Mouse (Mus musculus): Measurements from ENCODE around the gene Znrf1.
"Not testable (repeated sequence)": the region's sequence is repeated elsewhere in the genome, so short reads cannot be mapped to it uniquely, and the experiment has no call there.

The Znrf1 gene

GRCm38 (mm10) chr8:111536031-111536977, at the start of gene Znrf1:
Znrf1 (plus strand) TSS chr8:111536097.
- in situ Hi-C loops (cut with MboI; ENCODE audit: unreplicated experiment in 2 of 2), result loop anchor here (10.0 kb wide), 1 partner anchor 58 kb away; no protein-coding TSS in a partner anchor

- in situ Hi-C loops (cut with MboI; ENCODE audit: unreplicated experiment in 2 of 2), result no loop called here
Observed at GRCm38 (mm10) chr8:111490034-111490591, 45.8 kb upstream of the Znrf1 start.

GRCm38 (mm10) chr8:111491191-111491590, 44.7 kb upstream of the Znrf1 start:
- in situ Hi-C loops (cut with MboI; ENCODE audit: unreplicated experiment in 2 of 2), result no loop called here

- in situ Hi-C loops (cut with MboI; ENCODE audit: unreplicated experiment in 2 of 2), result no loop called here
Observed at GRCm38 (mm10) chr8:111492508-111492907, 43.4 kb upstream of the Znrf1 start.

- in situ Hi-C loops (cut with MboI; ENCODE audit: unreplicated experiment in 2 of 2), result no loop called here
Observed at GRCm38 (mm10) chr8:111493176-111493575, 42.7 kb upstream of the Znrf1 start.

GRCm38 (mm10) chr8:111496326-111496725, 39.6 kb upstream of the Znrf1 start:
- in situ Hi-C loops (cut with MboI; ENCODE audit: unreplicated experiment in 2 of 2), result no loop called here

- in situ Hi-C loops (cut with MboI; ENCODE audit: unreplicated experiment in 2 of 2), result not testable (repeated sequence)
Observed at GRCm38 (mm10) chr8:111498249-111498648, 37.6 kb upstream of the Znrf1 start.

- in situ Hi-C loops (cut with MboI; ENCODE audit: unreplicated experiment in 2 of 2), result loop anchor here (25.0 kb wide), 3 partner anchors 335 to 510 kb away; partner anchors contain the start of genes Adat1 (in 1 of the 2), Gm6793 (in 1 of the 2), Kars (in 1 of the 2) and Terf2ip (in 1 of the 2)
Observed at GRCm38 (mm10) chr8:111501724-111502464, 34.0 kb upstream of the Znrf1 start.

GRCm38 (mm10) chr8:111508566-111508965, 27.3 kb upstream of the Znrf1 start:
- in situ Hi-C loops (cut with MboI; ENCODE audit: unreplicated experiment in 2 of 2), result loop anchor here (25.0 kb wide), 3 partner anchors 329 to 504 kb away; partner anchors contain the start of genes Adat1 (in 1 of the 2), Gm6793 (in 1 of the 2), Kars (in 1 of the 2) and Terf2ip (in 1 of the 2)

GRCm38 (mm10) chr8:111509278-111509677, 26.6 kb upstream of the Znrf1 start:
- in situ Hi-C loops (cut with MboI; ENCODE audit: unreplicated experiment in 2 of 2), result loop anchor here (25.0 kb wide), 3 partner anchors 328 to 503 kb away; partner anchors contain the start of genes Adat1 (in 1 of the 2), Gm6793 (in 1 of the 2), Kars (in 1 of the 2) and Terf2ip (in 1 of the 2)

- in situ Hi-C loops (cut with MboI; ENCODE audit: unreplicated experiment in 2 of 2), result loop anchor here (25.0 kb wide), 3 partner anchors 327 to 502 kb away; partner anchors contain the start of genes Adat1 (in 1 of the 2), Gm6793 (in 1 of the 2), Kars (in 1 of the 2) and Terf2ip (in 1 of the 2)
Observed at GRCm38 (mm10) chr8:111510401-111510800, 25.5 kb upstream of the Znrf1 start.

GRCm38 (mm10) chr8:111512941-111513340, 23.0 kb upstream of the Znrf1 start:
- in situ Hi-C loops (cut with MboI; ENCODE audit: unreplicated experiment in 2 of 2), result loop anchor here (25.0 kb wide), 3 partner anchors 324 to 499 kb away; partner anchors contain the start of genes Adat1 (in 1 of the 2), Gm6793 (in 1 of the 2), Kars (in 1 of the 2) and Terf2ip (in 1 of the 2)

- in situ Hi-C loops (cut with MboI; ENCODE audit: unreplicated experiment in 2 of 2), result loop anchor here (25.0 kb wide), 3 partner anchors 324 to 499 kb away; partner anchors contain the start of genes Adat1 (in 1 of the 2), Gm6793 (in 1 of the 2), Kars (in 1 of the 2) and Terf2ip (in 1 of the 2)
Observed at GRCm38 (mm10) chr8:111513446-111513845, 22.5 kb upstream of the Znrf1 start.

- in situ Hi-C loops (cut with MboI; ENCODE audit: unreplicated experiment in 2 of 2), result loop anchor here (25.0 kb wide), 3 partner anchors 321 to 496 kb away; partner anchors contain the start of genes Adat1 (in 1 of the 2), Gm6793 (in 1 of the 2), Kars (in 1 of the 2) and Terf2ip (in 1 of the 2)
Observed at GRCm38 (mm10) chr8:111516451-111517035, 19.4 kb upstream of the Znrf1 start.

- in situ Hi-C loops (cut with MboI; ENCODE audit: unreplicated experiment in 2 of 2), result loop anchor here (25.0 kb wide), 3 partner anchors 320 to 495 kb away; partner anchors contain the start of genes Adat1 (in 1 of the 2), Gm6793 (in 1 of the 2), Kars (in 1 of the 2) and Terf2ip (in 1 of the 2)
Observed at GRCm38 (mm10) chr8:111517466-111517865, 18.4 kb upstream of the Znrf1 start.

- in situ Hi-C loops (cut with MboI; ENCODE audit: unreplicated experiment in 2 of 2), result loop anchor here (25.0 kb wide), 3 partner anchors 315 to 490 kb away; partner anchors contain the start of genes Adat1 (in 1 of the 2), Gm6793 (in 1 of the 2), Kars (in 1 of the 2) and Terf2ip (in 1 of the 2)
Observed at GRCm38 (mm10) chr8:111521713-111522429, 14.0 kb upstream of the Znrf1 start, which contains the start of gene Wdr59. Wdr59 (minus strand) TSS chr8:111522092.

GRCm38 (mm10) chr8:111526403-111527024, 9.4 kb upstream of the Znrf1 start:
- in situ Hi-C loops (cut with MboI; ENCODE audit: unreplicated experiment in 2 of 2), result no loop called here

- in situ Hi-C loops (cut with MboI; ENCODE audit: unreplicated experiment in 2 of 2), result no loop called here
Observed at GRCm38 (mm10) chr8:111527149-111527548, 8.7 kb upstream of the Znrf1 start.

Measured in v-Abl transformed pro-B cells (cell line).